Mouse (Mus musculus): ENCODE data around the gene Kmt2b. TPM values are rescaled to one million over a fixed set of nuclear protein-coding genes. Genes with fewer than 3 reads are reported as not detected.
A peak's percentile ranks its signal among the peaks of the same experiment; 100 is the strongest.

Kmt2b gene
- polyA plus RNA-seq, 1 experiment from 2014 or later = 12.8 TPM

DNA sequence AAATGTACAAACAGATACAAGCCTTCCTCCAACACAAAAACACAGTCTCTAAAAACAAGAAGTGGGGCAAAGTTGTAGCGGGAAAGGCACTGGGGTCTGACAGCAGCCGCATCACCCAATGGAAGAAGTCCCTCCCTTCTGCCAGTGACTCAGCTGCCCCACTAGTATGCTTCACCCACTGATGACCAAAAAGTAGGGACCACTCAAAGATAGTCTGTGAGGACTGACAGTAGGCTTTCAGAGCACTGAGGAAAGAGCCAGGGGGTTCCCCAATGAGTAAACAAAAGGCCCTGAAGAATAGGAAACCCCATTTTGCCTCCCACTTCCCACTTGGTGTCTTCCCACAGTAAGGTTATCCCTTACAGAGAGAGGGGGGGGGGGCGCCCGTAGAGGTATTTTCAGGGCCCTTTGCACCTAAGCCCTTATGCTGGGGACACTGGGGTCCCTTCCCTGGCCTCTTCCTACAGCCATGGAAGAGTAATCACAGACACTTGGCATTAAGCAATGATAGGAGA, 6.0 kb upstream of the Kmt2b start:
- Histone ChIP-seq H3K4me3 (ENCODE audit: low read depth, low read length) (no peak overlapping the region), H3K27ac (ENCODE audit: low read depth) (no peak overlapping the region), H3K36me3 (ENCODE audit: control insufficient read depth, insufficient read depth, low read length) (no peaks in the 10 kb centered on the region), H3K4me1 (replicated peaks; ENCODE audit: control insufficient read depth, insufficient read depth, low read length) (peaks cover 4% of the 10 kb centered on the region; the same call in 1 of the 2 replicates), H3K4me2 (ENCODE audit: low read length) (no peak overlapping the region), H3K27me3 (replicated peaks; ENCODE audit: control insufficient read depth, insufficient read depth, low read length) (no peaks in the 10 kb centered on the region), H3K9me3 (ENCODE audit: control insufficient read depth, low read length) (no peaks in the 10 kb centered on the region), H3K9ac (ENCODE audit: low read length) (no peak overlapping the region)
- ATAC-seq (replicated peaks; ENCODE audit: low FRiP score, low TSS enrichment, low read depth) (no peak), DNase-seq (ENCODE audit: low spot score) (no peak)
- 53% methylated on average over 4 of the region's 4 CpGs for WGBS

DNA sequence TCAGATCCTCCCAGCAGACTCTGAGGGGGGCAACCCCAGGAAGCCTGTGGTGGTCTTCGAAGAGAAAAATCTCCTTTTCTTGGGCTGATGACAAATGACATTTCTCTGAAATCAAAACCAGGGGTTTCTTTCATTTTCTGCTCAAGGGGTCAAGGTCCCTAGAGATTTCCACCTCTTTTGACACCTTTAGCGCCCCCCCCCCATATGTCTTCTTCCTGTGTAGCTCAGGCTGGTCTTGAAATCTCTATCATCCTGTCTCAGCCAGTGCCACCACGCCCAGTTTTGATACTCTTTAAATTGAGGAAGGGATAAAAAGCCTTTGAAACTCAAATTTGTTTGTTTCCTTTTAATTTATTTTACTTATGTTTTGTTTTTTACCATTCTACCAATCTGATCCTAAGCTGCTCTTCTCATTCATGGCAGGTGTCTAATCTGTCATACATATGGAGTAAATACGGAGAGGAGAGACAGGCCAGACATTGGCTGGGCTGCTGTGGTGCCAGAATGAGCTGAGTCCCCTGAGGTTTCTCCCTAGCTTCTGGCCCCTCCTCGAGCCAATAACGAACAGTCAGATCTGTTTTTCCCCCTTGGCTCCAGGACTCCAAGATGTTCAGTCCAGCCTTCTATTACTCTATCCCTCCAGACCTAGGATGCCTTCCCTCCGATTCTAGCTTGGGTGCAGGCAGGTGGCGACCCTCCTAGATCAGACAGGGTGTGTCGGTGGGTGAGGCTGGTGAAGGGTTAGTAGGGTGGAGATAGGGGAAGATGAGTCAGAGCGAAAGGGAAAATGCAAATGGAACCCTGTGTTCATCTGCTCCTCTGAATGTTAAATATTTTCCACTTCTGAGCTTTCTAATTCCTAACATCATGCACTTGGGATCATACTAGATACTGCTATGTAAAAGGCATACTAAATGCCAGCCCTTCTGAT, 5.3 kb upstream of the Kmt2b start:
- DNase-seq (ENCODE audit: low spot score) (no peak), ATAC-seq (replicated peaks; ENCODE audit: low FRiP score, low TSS enrichment, low read depth) (no peak)
- 73% methylated on average over 10 of the region's 10 CpGs for WGBS
- Histone ChIP-seq H3K4me1 (replicated peaks; ENCODE audit: control insufficient read depth, insufficient read depth, low read length) (peaks cover 4% of the 10 kb centered on the region; the same call in 1 of the 2 replicates), H3K9me3 (ENCODE audit: control insufficient read depth, low read length) (no peaks in the 10 kb centered on the region), H3K4me3 (ENCODE audit: low read depth, low read length) (no peak overlapping the region), H3K27me3 (replicated peaks; ENCODE audit: control insufficient read depth, insufficient read depth, low read length) (no peaks in the 10 kb centered on the region), H3K36me3 (ENCODE audit: control insufficient read depth, insufficient read depth, low read length) (no peaks in the 10 kb centered on the region), H3K4me2 (ENCODE audit: low read length) (no peak overlapping the region), H3K9ac (ENCODE audit: low read length) (no peak overlapping the region), H3K27ac (ENCODE audit: low read depth) (no peak overlapping the region)

DNA sequence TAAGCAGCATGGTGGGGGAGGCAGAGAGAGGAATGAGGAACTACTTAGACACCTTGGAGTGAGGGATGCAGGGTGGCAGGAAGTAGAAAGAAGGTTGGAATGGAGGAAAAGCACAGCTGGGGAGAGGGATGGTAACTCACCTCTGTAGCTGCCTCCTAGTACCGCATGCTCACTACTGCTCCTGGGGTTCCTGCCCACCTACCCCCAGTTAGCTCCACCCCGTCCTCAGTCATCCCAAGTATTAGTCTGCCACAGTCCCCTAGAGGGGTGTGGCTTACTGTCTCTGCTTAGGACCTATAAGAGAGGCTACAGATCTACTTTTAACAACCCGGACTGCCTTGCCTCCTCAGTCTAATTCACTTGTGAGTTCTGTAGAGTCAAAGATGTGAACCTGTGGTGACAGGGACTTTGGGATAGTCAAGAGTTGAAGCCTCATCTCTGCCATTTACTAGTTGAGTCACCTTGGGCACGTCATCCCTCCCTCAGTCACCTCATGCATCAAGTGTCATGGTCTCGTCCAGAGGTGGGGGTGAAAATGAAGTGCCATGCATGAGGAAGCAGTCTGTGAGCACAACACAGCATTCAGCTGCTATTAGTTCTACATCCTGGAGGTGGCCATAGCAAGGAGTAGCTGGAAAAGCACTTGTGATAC, 4.4 kb upstream of the Kmt2b start:
- ATAC-seq (replicated peaks; ENCODE audit: low FRiP score, low TSS enrichment, low read depth) = no peak
- H3K4me2 ChIP-seq (ENCODE audit: low read length) = no peak overlapping the region
- H3K9me3 ChIP-seq (ENCODE audit: control insufficient read depth, low read length) = no peaks in the 10 kb centered on the region
- H3K4me1 ChIP-seq (replicated peaks; ENCODE audit: control insufficient read depth, insufficient read depth, low read length) = peaks cover 4% of the 10 kb centered on the region; the same call in 1 of the 2 replicates
- no peak overlapping the region for H3K9ac ChIP-seq (ENCODE audit: low read length)
- no peak overlapping the region for H3K27ac ChIP-seq (ENCODE audit: low read depth)
- WGBS = 51% methylated on average over 5 of the region's 5 CpGs
- no peak for DNase-seq (ENCODE audit: low spot score)
- H3K36me3 ChIP-seq (ENCODE audit: control insufficient read depth, insufficient read depth, low read length) = no peaks in the 10 kb centered on the region
- H3K4me3 ChIP-seq (ENCODE audit: low read depth, low read length) = no peak overlapping the region
- no peaks in the 10 kb centered on the region for H3K27me3 ChIP-seq (replicated peaks; ENCODE audit: control insufficient read depth, insufficient read depth, low read length)

DNA sequence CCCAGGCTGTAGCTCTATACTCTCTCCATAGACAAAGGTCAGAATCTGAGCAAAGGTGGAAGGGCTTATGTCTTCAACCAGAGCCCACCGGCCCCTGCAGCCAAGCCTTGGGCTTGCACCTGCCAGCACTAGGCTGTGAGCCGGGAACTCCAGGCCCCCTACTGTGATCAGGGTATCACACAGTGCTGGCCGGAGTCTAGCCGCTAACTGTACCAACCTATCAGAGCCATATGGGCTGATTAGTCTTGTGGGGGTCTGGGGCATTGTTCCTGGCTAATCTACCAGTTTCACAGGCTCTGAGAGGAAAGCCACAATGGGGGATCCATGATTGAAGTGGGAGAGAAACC, 3.1 kb upstream of the Kmt2b start:
- H3K4me3 ChIP-seq (ENCODE audit: low read depth, low read length) = no peak overlapping the region
- DNase-seq (ENCODE audit: low spot score) (no peak), ATAC-seq (replicated peaks; ENCODE audit: low FRiP score, low TSS enrichment, low read depth) (no peak)
- no peak overlapping the region for H3K4me2 ChIP-seq (ENCODE audit: low read length)
- no peaks in the 10 kb centered on the region for H3K27me3 ChIP-seq (replicated peaks; ENCODE audit: control insufficient read depth, insufficient read depth, low read length)
- H3K27ac ChIP-seq (ENCODE audit: low read depth) = no peak overlapping the region
- peaks cover 2% of the 10 kb centered on the region for H3K36me3 ChIP-seq (ENCODE audit: control insufficient read depth, insufficient read depth, low read length)
- H3K9ac ChIP-seq (ENCODE audit: low read length) = no peak overlapping the region
- H3K9me3 ChIP-seq (ENCODE audit: control insufficient read depth, low read length) = no peaks in the 10 kb centered on the region
- WGBS = 69% methylated on average over 4 of the region's 4 CpGs
- peaks cover 14% of the 10 kb centered on the region for H3K4me1 ChIP-seq (replicated peaks; ENCODE audit: control insufficient read depth, insufficient read depth, low read length)

DNA sequence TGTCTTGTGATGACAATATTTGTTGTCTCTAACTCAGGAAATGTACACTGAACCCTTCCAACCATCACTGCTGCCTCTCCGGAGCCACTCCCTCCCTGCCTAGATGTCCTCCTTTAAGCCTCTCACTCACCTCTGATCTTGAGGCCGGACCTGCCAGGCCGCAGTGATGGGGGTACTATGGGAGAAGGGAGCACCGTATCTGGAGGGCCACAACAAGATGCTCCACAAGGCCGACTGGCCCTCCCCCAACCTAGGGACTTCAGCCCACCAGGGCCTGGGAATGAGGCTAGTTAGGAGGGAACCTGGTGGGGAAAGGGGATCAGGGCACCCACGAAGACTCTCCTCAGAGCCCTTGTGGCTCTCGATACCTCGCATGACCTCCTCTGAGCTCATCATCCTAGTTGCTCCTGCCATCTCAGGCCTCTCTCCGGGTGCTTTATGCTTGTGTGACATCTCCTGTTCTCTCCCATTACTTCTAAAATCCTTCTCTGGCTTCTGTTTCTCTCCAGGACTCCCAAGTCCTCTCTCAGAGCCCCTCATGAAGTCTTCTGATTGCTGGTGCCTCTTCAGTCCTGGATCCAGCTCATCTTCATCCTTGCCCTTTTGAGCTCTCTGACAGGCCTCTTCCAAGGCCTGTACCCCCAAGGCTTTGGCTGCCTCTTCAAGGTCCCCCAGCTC, 2.5 kb upstream of the Kmt2b start:
- peaks cover 8% of the 10 kb centered on the region for H3K36me3 ChIP-seq (ENCODE audit: control insufficient read depth, insufficient read depth, low read length)
- H3K4me3 ChIP-seq (ENCODE audit: low read depth, low read length) = no peak overlapping the region
- peak overlapping the region; percentile 67; the same call in 1 of the 2 replicates for H3K4me2 ChIP-seq (ENCODE audit: low read length)
- no peak overlapping the region for H3K9ac ChIP-seq (ENCODE audit: low read length)
- H3K9me3 ChIP-seq (ENCODE audit: control insufficient read depth, low read length) = no peaks in the 10 kb centered on the region
- WGBS = 89% methylated on average over 9 of the region's 9 CpGs
- DNase-seq (ENCODE audit: low spot score) (no peak), ATAC-seq (replicated peaks; ENCODE audit: low FRiP score, low TSS enrichment, low read depth) (no peak)
- no peaks in the 10 kb centered on the region for H3K27me3 ChIP-seq (replicated peaks; ENCODE audit: control insufficient read depth, insufficient read depth, low read length)
- no peak overlapping the region for H3K27ac ChIP-seq (ENCODE audit: low read depth)
- peaks cover 14% of the 10 kb centered on the region for H3K4me1 ChIP-seq (replicated peaks; ENCODE audit: control insufficient read depth, insufficient read depth, low read length)

DNA sequence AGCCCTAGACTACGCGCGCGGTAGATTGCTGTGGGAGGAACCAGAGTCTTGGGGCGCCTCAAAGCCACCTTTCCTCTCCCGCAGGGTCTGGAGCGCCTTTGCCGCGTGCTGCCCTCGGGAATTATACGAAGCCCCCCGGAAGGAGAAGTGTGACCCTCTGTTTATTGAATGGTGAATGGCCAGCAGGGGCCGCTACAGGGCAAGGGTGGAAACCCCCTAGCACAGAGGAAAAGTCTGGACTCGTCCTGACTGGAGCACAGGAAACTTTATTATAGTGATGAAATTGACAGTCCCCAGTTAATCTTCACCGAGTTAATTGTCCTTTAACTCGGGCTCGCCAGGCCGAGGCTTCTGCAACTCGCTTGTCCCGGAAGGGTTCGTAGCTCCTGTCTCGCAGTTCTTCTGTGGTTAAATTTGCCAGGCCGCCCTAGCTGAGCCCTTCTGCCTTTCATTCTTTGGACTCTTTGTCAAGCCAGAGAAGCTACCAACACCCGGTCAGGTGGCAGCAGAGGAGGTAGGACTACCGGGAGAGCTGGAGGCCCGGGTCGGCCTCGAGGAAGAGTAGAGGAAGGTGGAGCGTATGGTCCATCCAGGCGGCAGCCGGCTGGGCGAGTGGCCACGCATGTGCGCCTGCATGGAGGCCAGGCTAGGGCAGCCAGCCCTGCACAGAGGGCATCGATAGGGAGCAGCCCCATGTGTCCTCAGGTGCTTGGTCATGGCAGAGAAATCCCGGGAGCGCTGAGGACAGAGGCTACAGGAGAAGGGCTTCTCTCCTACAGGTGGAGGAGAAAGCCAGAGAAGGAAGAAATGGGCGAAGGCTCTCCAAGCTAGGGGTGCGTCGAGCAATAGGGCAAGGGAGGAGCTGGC, 1.1 kb upstream of the Kmt2b start:
- H3K4me1 ChIP-seq (replicated peaks; ENCODE audit: control insufficient read depth, insufficient read depth, low read length) = peaks cover 14% of the 10 kb centered on the region
- DNase-seq (ENCODE audit: low spot score) (no peak), ATAC-seq (replicated peaks; ENCODE audit: low FRiP score, low TSS enrichment, low read depth) (peak; percentile 79)
- peak overlapping the region; percentile 49 for H3K9ac ChIP-seq (ENCODE audit: low read length)
- no peaks in the 10 kb centered on the region for H3K9me3 ChIP-seq (ENCODE audit: control insufficient read depth, low read length)
- peak overlapping the region; percentile 60 for H3K4me3 ChIP-seq (ENCODE audit: low read depth, low read length)
- 24% methylated on average over 40 of the region's 40 CpGs for WGBS
- H3K27me3 ChIP-seq (replicated peaks; ENCODE audit: control insufficient read depth, insufficient read depth, low read length) = no peaks in the 10 kb centered on the region
- H3K36me3 ChIP-seq (ENCODE audit: control insufficient read depth, insufficient read depth, low read length) = peaks cover 22% of the 10 kb centered on the region
- H3K27ac ChIP-seq (ENCODE audit: low read depth) = peak overlapping the region; percentile 83
- peak overlapping the region; percentile 67 for H3K4me2 ChIP-seq (ENCODE audit: low read length)

DNA sequence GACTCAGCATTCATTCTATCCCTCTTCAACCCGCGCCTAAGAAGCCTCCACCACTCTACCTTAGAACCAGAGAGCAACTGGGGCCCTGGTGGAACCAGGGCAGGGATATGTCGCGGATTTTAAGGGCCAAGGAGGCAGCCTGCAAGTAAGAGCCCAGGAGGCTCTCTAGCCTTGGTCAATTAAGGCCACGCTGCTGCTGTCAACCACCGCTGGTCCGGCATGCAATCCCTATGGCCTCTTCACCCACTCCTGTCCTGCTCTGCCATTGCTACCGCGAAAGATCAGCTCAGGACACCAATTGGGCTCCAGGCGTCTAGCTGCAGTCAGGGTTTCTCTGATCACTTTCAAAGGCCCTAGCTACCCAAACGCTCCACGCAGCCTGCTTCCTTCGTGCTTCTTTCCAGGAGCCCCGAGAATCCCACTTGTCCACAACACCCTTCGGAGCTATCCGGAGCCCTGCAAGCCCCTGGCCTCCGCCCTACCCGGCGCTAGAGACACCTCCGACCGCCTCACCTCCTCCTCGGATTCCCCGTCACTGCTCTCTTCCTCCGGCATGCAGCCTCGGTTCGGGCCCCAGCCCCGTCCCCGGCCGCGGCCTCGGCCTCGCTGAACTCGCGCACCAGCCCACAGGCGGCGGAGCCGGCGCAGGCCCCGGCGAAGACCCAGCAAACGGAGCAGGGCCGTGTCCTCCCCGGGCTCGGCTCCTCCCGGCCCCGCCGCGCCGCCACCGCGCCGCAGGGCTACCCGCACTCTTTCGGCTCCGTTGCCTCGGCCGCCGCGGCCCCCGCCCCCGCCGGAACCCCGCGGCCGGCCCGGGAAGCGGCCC, 471 bp downstream of the Kmt2b start:
- peak overlapping the region; percentile 88 for H3K4me2 ChIP-seq (ENCODE audit: low read length)
- WGBS = under 1% methylated on average over 56 of the region's 67 CpGs
- peak overlapping the region; percentile 83 for H3K27ac ChIP-seq (ENCODE audit: low read depth)
- no peaks in the 10 kb centered on the region for H3K27me3 ChIP-seq (replicated peaks; ENCODE audit: control insufficient read depth, insufficient read depth, low read length)
- ATAC-seq (replicated peaks; ENCODE audit: low FRiP score, low TSS enrichment, low read depth) = peak; percentile 33; the same call in 1 of the 2 replicates
- peak; percentile 83 for DNase-seq (ENCODE audit: low spot score)
- peak overlapping the region; percentile 60 for H3K4me3 ChIP-seq (ENCODE audit: low read depth, low read length)
- no peaks in the 10 kb centered on the region for H3K9me3 ChIP-seq (ENCODE audit: control insufficient read depth, low read length)
- peaks cover 38% of the 10 kb centered on the region for H3K36me3 ChIP-seq (ENCODE audit: control insufficient read depth, insufficient read depth, low read length)
- peaks cover 14% of the 10 kb centered on the region for H3K4me1 ChIP-seq (replicated peaks; ENCODE audit: control insufficient read depth, insufficient read depth, low read length)
- H3K9ac ChIP-seq (ENCODE audit: low read length) = peak overlapping the region; percentile 95

All from intestine, embryonic 14.5 days (tissue).